Mouse (Mus musculus) urinary bladder, adult 2 months (tissue): ENCODE results near the gene St5. TPM values are rescaled to one million over a fixed set of nuclear protein-coding genes. Genes with fewer than 3 reads are reported as not detected.

ENCODE experiments used
- DNase-seq: peaks from one replicate; pipeline ENCODE4 v3.0.0; 2022; ENCODE audit warnings: low spot score
- polyA plus RNA-seq: library from polyadenylated mRNA; depleted of rRNA; stranded (reverse); fragments of >200 nt; gene quantifications from 2 replicates; pipeline ENCODE4 v1.2.3, GENCODE M21; 2012

The St5 gene
- polyA plus RNA-seq, 1 experiment: 40.5 TPM

- DNase-seq: no peak
These were observed 175.0 kb downstream of the St5 start for GRCm38 (mm10) chr7:109528356-109528755.

DNA sequence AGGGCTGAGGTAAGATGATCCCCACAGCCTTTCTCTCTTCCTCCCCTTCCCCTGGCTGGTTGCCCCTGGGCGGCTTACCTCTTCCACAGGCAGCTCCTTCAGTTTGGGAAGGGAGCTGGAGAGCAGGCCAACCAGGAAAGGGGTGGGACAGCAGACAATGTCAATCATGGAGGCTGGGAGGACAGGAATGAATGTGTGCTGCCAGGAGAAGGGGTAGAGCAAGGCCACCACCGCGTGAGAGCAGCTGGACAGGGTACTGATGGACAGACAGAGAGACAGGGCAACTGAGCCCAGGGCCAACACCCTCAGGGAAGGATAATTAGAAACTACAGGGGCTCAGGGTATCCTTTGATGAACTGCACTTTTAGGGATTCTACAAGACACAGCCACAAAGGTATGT lies 175.9 kb downstream of the St5 start:
- no peak for DNase-seq

GRCm38 (mm10) chr7:109525740-109526663 lies 177.4 kb downstream of the St5 start:
- no peak for DNase-seq

DNA sequence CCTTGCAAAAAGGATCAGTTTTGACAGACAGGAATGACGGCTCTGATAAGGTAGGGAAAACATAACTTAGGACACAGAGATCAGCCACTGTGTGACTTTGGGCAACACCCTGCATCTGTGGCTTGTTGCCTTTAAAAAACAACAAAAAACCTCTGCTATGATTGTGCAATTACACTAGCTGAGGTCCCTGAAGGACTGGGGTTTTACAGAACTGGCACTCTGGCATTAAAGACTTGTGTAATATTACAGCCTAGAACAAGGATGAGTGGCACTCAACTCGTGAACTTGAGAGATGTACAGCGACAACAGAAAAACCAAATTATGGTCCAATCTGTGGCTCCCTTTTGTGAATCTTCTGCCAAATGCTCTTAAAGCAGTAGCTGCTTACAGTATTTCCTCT lies 178.6 kb downstream of the St5 start:
- DNase-seq: no peak

- no peak for DNase-seq
These were observed 179.0 kb downstream of the St5 start for GRCm38 (mm10) chr7:109524442-109524744.

DNA sequence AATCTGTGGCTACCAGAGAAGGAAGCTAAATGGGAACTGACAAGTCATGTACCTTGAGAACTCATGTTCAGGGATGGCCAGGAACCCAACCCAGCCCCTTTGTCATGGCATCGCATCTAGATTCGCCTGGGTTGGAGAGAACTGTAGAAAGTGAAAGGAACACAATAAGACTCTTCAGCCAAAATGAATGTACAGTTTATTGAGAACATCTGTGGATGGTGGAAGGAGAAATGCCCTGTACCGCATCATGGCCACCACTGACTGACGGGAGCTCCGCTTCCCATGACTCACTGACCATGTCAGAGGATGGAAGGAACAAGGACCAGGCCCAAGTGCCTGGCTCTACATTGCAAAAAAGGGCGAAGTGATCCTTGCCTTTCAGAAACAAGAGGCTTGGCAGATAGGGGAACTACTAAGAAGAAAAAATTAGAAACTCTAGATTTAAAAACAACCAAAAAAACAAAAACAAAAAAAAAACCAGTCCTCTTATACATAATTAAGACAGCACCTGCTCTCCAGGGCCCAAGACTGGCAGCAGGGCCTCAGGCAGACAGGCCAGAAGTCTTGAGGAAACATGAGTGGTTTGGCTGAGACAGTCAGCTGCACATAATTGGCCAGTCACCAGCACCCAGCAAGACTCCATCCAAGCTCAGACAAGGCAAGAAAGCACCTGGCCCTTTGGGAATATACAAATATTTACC lies 179.5 kb downstream of the St5 start:
- DNase-seq: no peak

DNA sequence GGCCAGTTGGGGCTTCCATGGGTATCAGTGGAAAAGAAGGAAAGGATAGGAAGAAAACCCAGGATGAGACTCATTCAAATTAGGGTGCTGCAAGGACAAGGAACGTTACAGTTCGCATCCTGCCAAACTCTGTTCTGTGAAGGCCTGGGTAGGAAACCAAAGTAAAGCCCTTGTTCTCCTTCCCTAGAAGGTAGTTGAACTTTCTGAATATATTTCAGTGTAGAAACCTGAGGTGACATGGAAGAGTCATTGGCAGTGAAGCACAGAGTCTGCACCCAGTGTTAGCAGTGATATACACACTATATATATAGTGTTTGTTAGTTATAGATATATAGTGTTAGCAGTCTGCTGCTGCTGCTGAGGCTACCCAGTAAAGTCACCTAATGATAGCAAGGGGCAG lies 180.1 kb downstream of the St5 start:
- DNase-seq: no peak

- DNase-seq: no peak
These were observed 181.3 kb downstream of the St5 start for GRCm38 (mm10) chr7:109522084-109522483.

GRCm38 (mm10) chr7:109519936-109520335 lies 183.5 kb downstream of the St5 start:
- no peak for DNase-seq

- peak; percentile 95 for DNase-seq
These were observed 184.3 kb downstream of the St5 start, which contains the start of gene Rpl27a for GRCm38 (mm10) chr7:109518838-109519696. Gene Rpl27a (plus strand): TSS chr7:109519147.

DNA sequence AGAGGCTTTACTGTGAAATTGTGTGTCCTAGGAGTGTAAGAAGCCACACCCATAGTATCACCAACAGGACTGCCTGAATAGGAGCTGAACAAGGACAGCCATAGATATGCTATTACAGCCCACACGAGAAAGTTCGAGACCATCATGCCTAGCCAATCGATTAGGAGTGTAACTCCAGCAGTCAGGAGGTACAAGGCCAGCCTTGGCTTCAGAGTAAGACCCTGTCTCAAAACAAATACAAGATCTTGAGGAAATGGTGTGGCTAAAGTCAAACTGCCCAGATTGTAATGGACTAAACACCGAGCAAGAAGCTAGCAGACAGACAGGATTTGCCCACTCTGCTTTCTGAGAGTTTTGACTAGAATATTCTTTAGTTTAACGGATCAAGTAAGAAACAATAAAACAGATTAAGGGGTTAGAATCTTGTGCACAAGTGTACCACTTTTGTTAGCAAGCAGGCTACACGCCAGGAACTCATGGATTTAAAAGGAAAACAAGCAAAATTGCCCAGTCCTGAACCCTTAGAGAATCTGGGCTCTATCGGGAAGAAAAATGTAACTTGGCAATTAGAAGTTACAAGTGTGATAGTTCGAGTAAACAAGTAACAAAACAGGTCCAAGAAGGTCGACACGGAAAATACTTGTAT lies 185.2 kb downstream of the St5 start:
- no peak for DNase-seq

DNA sequence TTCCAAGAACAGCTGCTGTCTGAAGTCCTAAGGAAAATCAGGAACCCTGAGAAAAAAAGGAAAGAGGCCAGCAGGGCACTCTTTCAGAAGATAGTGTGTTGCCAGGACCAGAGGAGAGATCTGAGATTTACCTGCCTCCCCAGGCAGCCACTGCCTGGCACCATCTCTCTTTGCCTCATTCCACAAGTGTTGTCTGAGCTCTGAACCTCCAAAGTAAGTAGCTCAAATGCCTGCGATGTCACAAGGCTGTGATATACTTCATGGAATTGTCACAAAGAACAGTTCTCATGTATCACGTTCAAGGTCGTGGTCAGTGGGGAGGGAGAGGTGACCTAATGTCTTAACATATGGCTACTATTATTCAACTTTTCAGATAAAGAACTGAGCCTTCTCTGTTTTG lies 186.9 kb downstream of the St5 start:
- no peak for DNase-seq

- no peak for DNase-seq
These were observed 191.6 kb downstream of the St5 start for GRCm38 (mm10) chr7:109511838-109512237.

GRCm38 (mm10) chr7:109510799-109511198 lies 192.6 kb downstream of the St5 start:
- DNase-seq: no peak

GRCm38 (mm10) chr7:109508034-109508433 lies 195.4 kb downstream of the St5 start, which contains the start of gene Trim66:
Gene Trim66 (minus strand): TSS chr7:109508134.
- DNase-seq: no peak

GRCm38 (mm10) chr7:109507572-109507971 lies 195.8 kb downstream of the St5 start:
- DNase-seq: no peak

DNA sequence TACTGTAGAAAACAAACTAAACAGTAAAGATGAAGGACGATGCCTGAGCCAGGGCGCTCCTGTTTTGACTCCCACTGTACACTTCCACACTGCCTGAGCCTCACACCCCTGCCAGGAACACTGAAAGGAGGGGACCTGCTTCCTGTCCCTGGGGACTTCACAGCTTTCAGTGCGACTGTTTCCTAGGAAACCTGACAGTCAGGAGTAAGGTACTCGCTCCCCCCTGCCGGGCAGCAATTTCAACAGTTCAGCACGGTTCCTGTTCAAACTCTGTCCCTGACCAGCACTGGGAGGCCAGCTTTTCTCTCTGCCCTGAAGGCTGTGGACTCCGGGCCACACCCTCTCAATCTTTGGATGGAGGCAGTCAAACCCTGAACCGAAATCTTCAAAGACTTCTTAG lies 196.3 kb downstream of the St5 start:
- DNase-seq: no peak

GRCm38 (mm10) chr7:109497507-109497906 lies 205.9 kb downstream of the St5 start:
- DNase-seq: no peak

GRCm38 (mm10) chr7:109493319-109494316 lies 209.8 kb downstream of the St5 start:
- no peak for DNase-seq

DNA sequence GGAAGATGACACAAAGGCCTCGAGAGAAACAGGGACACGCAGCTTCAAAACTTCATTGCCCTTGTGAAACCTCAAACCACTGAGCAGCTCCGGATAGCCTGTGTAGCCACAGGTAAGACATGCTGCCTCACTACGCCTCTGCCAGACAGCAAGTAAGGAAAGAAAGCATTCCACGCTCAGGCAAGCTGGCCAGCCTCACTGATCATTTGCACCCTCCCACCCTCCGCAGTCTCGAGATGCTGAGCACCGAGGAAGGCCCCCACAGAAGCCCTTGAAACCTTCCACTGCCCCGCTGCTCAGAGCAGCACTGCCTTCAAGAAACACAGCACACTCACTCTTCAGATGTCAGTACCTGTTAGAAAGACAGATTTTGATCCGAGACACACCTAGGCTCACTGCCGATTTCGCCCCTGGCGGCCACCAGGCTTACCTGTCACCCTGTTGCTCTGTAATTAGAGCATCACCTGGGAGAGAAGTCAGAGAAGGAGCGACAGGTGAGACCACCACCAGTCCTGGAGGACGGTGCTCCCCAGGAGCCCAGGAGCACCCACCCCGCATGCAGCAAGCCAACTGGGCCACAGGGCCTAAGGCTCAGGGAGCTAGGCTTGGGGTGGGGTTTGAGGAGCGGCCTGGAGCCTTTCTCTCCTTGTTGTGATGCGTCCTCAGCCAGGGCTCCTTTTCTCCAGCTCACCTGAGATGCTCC lies 210.6 kb downstream of the St5 start:
- no peak for DNase-seq
